Mouse (Mus musculus): ENCODE data around the gene Vat1. TPM values are rescaled to one million over a fixed set of nuclear protein-coding genes. Genes with fewer than 3 reads are reported as not detected.
"Not testable (repeated sequence)": the region's sequence is repeated elsewhere in the genome, so short reads cannot be mapped to it uniquely, and the experiment has no call there.

Gene Vat1
- polyA plus RNA-seq, 1 experiment from 2014 or later = 39.3 TPM

GRCm38 (mm10) chr11:101442127-101442693 lies 23.8 kb downstream of the Vat1 start, which contains the start of gene Rpl27:
Gene Rpl27 (plus strand): TSS chr11:101442298.
- Histone ChIP-seq H3K27me3 (replicated peaks) (no peaks in the 10 kb centered on the region), H3K4me2 (peak within 1 kb of the TSS; percentile 98), H3K36me3 (peaks cover 31% of the 10 kb centered on the region), H3K9ac (peak within 1 kb of the TSS; percentile 97), H3K4me1 (replicated peaks) (peaks cover 22% of the 10 kb centered on the region), H3K9me3 (replicated peaks) (no peaks in the 10 kb centered on the region), H3K4me3 (peak within 1 kb of the TSS; percentile 90), H3K27ac (ENCODE audit: poor library complexity, severe bottlenecking) (peak within 1 kb of the TSS; percentile 94)
- WGBS = under 1% methylated on average over 42 of the region's 42 CpGs
- peak; percentile 98 for ATAC-seq (ENCODE audit: insufficient number of reproducible peaks, low FRiP score)

DNA sequence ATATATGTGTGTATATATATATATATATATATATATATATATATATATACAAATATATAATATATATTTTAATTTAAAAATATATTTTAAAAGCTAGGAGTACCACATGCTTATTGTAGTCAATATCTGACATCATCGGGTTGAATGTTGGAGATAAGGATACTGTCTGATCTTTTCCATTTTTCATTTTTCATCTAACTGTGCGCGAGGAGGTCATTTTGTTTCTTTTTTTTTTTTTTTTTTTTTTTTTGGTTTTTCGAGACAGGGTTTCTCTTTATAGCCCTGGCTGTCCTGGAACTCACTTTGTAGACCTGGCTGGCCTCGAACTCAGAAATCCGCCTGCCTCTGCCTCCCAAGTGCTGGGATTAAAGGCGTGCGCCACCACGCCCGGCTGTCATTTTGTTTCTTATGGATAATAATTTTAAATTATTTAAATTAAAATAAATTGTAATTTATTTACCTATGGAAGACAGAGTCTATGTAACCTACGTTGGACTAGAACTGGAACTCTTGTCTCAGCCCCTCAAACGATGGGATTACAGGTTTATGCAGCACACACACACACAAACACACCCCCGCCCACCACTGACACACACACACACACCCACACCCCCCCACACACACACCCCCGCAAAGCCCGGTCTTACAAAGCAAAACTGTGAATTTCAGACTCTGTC lies 24.4 kb downstream of the Vat1 start:
- peak overlapping the region; percentile 90 for H3K4me3 ChIP-seq
- peaks cover 22% of the 10 kb centered on the region for H3K4me1 ChIP-seq (replicated peaks)
- H3K9ac ChIP-seq = 0 out of 2 replicates have a peak overlapping the region, but pooled peaks have one; percentile 62
- not testable (repeated sequence) for H3K27ac ChIP-seq (ENCODE audit: poor library complexity, severe bottlenecking); ATAC-seq (ENCODE audit: insufficient number of reproducible peaks, low FRiP score); H3K27me3 ChIP-seq (replicated peaks); H3K9me3 ChIP-seq (replicated peaks)
- H3K36me3 ChIP-seq = peaks cover 31% of the 10 kb centered on the region
- 38% methylated on average over 15 of the region's 15 CpGs for WGBS
- H3K4me2 ChIP-seq = peak overlapping the region; percentile 64

GRCm38 (mm10) chr11:101438006-101438405 lies 28.0 kb downstream of the Vat1 start:
- not testable (repeated sequence) for H3K27me3 ChIP-seq (replicated peaks)

DNA sequence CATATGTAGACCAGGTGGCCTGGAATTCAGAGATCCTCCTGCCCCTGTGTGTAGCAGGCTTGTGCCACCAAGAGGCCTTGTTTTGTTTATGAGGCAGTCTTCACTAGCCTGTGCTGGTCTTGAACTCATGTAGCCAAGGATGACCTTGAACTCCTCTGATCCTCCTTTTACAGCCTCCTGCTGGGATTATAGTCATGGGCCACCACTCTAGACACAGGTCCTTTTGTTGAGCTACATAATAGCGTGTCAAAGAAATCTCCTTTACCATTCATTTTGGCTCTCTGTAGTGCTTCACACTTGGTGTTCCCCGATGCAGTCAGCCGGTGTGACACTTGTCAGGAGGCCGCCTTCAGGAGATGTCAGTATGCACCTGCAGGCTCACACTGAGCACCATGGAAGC lies 29.1 kb downstream of the Vat1 start:
- Histone ChIP-seq H3K4me3 (no peak overlapping the region), H3K27me3 (replicated peaks) (no peaks in the 10 kb centered on the region), H3K9me3 (replicated peaks) (no peaks in the 10 kb centered on the region), H3K9ac (no peak overlapping the region), H3K4me1 (replicated peaks) (no peaks in the 10 kb centered on the region), H3K36me3 (peaks cover 39% of the 10 kb centered on the region), H3K4me2 (no peak overlapping the region), H3K27ac (ENCODE audit: poor library complexity, severe bottlenecking) (no peak overlapping the region)
- no peak for ATAC-seq (ENCODE audit: insufficient number of reproducible peaks, low FRiP score)
- WGBS = 74% methylated on average over 4 of the region's 4 CpGs

More at GRCm38 (mm10) chr11:101438006-101438405, 28.0 kb downstream of the Vat1 start:
- WGBS = 58% methylated on average over 3 of the region's 3 CpGs
- H3K9ac ChIP-seq; H3K4me1 ChIP-seq (replicated peaks); H3K9me3 ChIP-seq (replicated peaks); H3K27ac ChIP-seq (ENCODE audit: poor library complexity, severe bottlenecking); H3K4me2 ChIP-seq; H3K4me3 ChIP-seq; ATAC-seq (ENCODE audit: insufficient number of reproducible peaks, low FRiP score): not testable (repeated sequence)
- peaks cover 31% of the 10 kb centered on the region for H3K36me3 ChIP-seq

GRCm38 (mm10) chr11:101435831-101436230 lies 30.2 kb downstream of the Vat1 start:
- H3K36me3 ChIP-seq = peaks cover 50% of the 10 kb centered on the region
- H3K27me3 ChIP-seq (replicated peaks) = no peaks in the 10 kb centered on the region
- ATAC-seq (ENCODE audit: insufficient number of reproducible peaks, low FRiP score) = no peak
- no peaks in the 10 kb centered on the region for H3K9me3 ChIP-seq (replicated peaks)
- H3K27ac ChIP-seq (ENCODE audit: poor library complexity, severe bottlenecking) = no peak overlapping the region
- no peak overlapping the region for H3K9ac ChIP-seq
- 74% methylated on average over 4 of the region's 4 CpGs for WGBS
- no peak overlapping the region for H3K4me3 ChIP-seq
- H3K4me2 ChIP-seq = no peak overlapping the region
- no peaks in the 10 kb centered on the region for H3K4me1 ChIP-seq (replicated peaks)

GRCm38 (mm10) chr11:101433396-101433795 lies 32.6 kb downstream of the Vat1 start:
- ATAC-seq (ENCODE audit: insufficient number of reproducible peaks, low FRiP score) = no peak
- no peaks in the 10 kb centered on the region for H3K27me3 ChIP-seq (replicated peaks)
- H3K4me3 ChIP-seq = no peak overlapping the region
- peaks cover 69% of the 10 kb centered on the region for H3K36me3 ChIP-seq
- H3K9ac ChIP-seq = no peak overlapping the region
- no peaks in the 10 kb centered on the region for H3K9me3 ChIP-seq (replicated peaks)
- WGBS = 87% methylated on average over 13 of the region's 13 CpGs
- H3K4me2 ChIP-seq = no peak overlapping the region
- no peak overlapping the region for H3K27ac ChIP-seq (ENCODE audit: poor library complexity, severe bottlenecking)
- H3K4me1 ChIP-seq (replicated peaks) = no peaks in the 10 kb centered on the region

DNA sequence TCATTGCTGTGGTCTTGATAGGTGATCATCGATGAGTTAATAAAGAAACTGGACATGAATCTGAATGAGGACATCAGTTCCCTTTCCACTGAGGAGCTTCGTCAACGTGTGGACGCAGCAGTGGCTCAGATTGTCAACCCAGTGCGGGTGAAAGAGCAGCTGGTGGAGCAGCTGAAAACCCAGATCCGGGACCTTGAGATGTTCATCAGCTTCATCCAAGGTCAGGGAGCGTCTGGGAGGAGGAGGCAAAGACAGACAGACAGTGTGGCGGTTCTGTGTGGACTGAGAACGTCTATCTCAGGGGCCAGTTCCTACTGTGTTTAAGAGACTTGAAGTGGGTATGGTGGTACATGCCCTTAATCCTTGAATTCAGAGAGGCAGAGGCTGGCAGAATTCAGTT lies 34.7 kb downstream of the Vat1 start:
- no peaks in the 10 kb centered on the region for H3K27me3 ChIP-seq (replicated peaks)
- no peak overlapping the region for H3K4me2 ChIP-seq
- 85% methylated on average over 9 of the region's 9 CpGs for WGBS
- H3K36me3 ChIP-seq = peaks cover 69% of the 10 kb centered on the region
- H3K27ac ChIP-seq (ENCODE audit: poor library complexity, severe bottlenecking) = no peak overlapping the region
- H3K4me3 ChIP-seq = no peak overlapping the region
- H3K9me3 ChIP-seq (replicated peaks) = no peaks in the 10 kb centered on the region
- H3K4me1 ChIP-seq (replicated peaks) = peaks cover 8% of the 10 kb centered on the region
- H3K9ac ChIP-seq = no peak overlapping the region
- ATAC-seq (ENCODE audit: insufficient number of reproducible peaks, low FRiP score) = no peak

GRCm38 (mm10) chr11:101426165-101426564 lies 39.9 kb downstream of the Vat1 start:
- no peak overlapping the region for H3K27ac ChIP-seq (ENCODE audit: poor library complexity, severe bottlenecking)
- ATAC-seq (ENCODE audit: insufficient number of reproducible peaks, low FRiP score) = no peak
- H3K36me3 ChIP-seq = peaks cover 31% of the 10 kb centered on the region
- H3K27me3 ChIP-seq (replicated peaks) = no peaks in the 10 kb centered on the region
- no peaks in the 10 kb centered on the region for H3K9me3 ChIP-seq (replicated peaks)
- peak overlapping the region; percentile 98 for H3K4me2 ChIP-seq
- peak overlapping the region; percentile 89 for H3K4me3 ChIP-seq
- peaks cover 29% of the 10 kb centered on the region for H3K4me1 ChIP-seq (replicated peaks)
- H3K9ac ChIP-seq = peak overlapping the region; percentile 83; the same call in 1 of the 2 replicates
- 52% methylated on average over 8 of the region's 8 CpGs for WGBS

DNA sequence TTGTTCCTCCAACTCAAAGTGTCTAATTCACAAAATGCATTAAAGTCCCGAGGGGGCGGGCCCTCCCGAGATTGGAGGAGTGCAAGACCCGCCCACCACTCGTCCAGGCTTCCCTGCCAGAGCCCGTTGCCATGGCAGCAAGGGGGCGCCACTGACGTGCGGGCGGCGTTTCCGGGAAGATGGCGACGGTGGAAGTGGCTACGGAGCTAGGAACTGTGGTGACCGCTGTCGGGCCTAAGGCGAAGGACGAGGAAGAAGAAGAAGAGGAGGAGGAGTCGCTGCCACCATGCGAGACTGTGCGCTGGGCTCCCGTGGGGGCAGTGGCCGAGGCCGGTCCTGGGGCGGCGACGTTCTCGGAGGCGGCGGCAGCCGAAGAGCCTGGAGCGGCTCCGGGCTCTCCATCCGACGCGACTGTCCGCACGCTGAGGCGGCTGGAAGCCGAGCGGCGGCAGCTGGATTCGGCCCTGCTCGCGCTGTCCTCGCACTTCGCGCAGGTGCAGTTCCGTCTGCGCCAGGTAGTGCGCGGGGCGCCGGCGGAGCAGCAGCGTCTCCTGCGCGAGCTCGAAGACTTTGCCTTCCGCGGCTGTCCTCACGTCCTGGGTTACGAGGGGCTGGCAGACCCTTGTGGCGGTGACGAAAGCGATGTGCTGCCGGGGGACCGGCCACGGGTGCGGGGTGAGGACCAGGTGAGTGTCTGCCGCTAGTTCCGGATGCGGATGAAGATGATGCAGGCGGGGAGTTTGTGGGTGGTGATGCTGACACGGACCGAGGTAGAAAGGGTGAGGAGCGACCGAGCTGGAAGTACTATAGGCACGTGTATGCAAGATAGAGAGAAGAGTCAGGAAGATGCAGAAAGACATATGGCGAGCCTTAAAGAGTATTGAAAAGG lies 40.9 kb downstream of the Vat1 start, which contains the start of the genes Rundc1 and Ptges3l:
Gene Rundc1, plus strand, starts transcription at position 161 of the 889 bp plus-strand sequence.
Gene Ptges3l, minus strand, starts transcription at position 409 of the 889 bp plus-strand sequence.
- peak within 1 kb of the TSS; percentile 98 for H3K4me2 ChIP-seq
- H3K9me3 ChIP-seq (replicated peaks) = no peaks in the 10 kb centered on the region
- peaks cover 29% of the 10 kb centered on the region for H3K4me1 ChIP-seq (replicated peaks)
- H3K4me3 ChIP-seq = peak within 1 kb of the TSS; percentile 89
- H3K9ac ChIP-seq = peak within 1 kb of the TSS; percentile 83
- H3K27ac ChIP-seq (ENCODE audit: poor library complexity, severe bottlenecking) = peak within 1 kb of the TSS; percentile 96
- under 1% methylated on average over 77 of the region's 81 CpGs for WGBS
- ATAC-seq (ENCODE audit: insufficient number of reproducible peaks, low FRiP score) = peak; percentile 90
- peaks cover 27% of the 10 kb centered on the region for H3K36me3 ChIP-seq
- H3K27me3 ChIP-seq (replicated peaks) = no peaks in the 10 kb centered on the region

DNA sequence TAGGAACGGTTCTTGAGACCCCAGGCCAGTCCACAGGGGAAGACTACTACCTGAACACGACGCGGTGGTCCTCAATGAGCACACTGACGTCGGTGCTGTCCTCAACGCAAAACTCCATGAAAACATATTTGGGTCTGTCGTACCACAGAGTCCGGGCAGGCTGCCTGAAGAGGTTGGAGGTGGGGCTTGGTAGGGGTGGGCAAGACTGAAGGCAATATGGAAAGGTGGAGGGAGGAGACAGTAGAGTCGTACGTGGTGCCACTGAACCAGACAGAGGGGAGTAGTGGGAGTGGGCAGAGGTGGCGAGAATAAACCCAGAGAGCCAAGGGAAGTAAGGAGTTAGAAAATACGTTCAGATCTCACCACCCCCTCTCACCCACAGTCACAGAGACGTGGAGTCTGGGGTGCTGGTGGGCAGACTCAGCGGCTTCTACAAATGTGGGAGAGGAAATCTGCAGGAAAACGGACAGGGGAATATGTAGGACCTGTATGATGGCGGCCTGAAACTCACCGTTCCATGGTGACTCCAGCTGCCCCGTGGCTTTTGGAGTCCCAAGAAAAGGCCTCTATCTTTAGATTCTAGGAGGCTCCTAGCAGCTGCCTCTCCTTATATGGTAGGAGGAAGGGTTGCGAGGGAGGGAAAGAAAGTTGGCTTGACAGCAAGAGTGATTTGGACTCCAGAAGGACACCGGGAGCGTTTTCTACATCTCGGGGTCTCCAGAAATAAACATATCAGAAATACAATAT lies 41.8 kb downstream of the Vat1 start, which contains the start of gene Gm27029:
Gene Gm27029, minus strand, starts transcription at position 692 of the 747 bp plus-strand sequence.
- H3K36me3 ChIP-seq = peaks cover 25% of the 10 kb centered on the region
- 2% methylated on average over 23 of the region's 23 CpGs for WGBS
- no peaks in the 10 kb centered on the region for H3K27me3 ChIP-seq (replicated peaks)
- peak; percentile 63 for ATAC-seq (ENCODE audit: insufficient number of reproducible peaks, low FRiP score)
- peak within 1 kb of the TSS; percentile 96 for H3K27ac ChIP-seq (ENCODE audit: poor library complexity, severe bottlenecking)
- peak within 1 kb of the TSS; percentile 83 for H3K9ac ChIP-seq
- peak within 1 kb of the TSS; percentile 89 for H3K4me3 ChIP-seq
- H3K9me3 ChIP-seq (replicated peaks) = no peaks in the 10 kb centered on the region
- peaks cover 29% of the 10 kb centered on the region for H3K4me1 ChIP-seq (replicated peaks)
- H3K4me2 ChIP-seq = peak within 1 kb of the TSS; percentile 98
